Mouse (Mus musculus): ENCODE measurements at regions not wholly inside any gene's neighbourhood (a gene's known extent, or its start where the extent isn't known, plus 50 kb on each side); places are given as distances from the start of the nearest gene placed in this dataset.

GRCm38 (mm10) chr12:90645452-90645851 is 92.8 kb downstream of the Dio2 start:
- TF ChIP-seq EP300 (IDR thresholded peaks at IDR 0.05; ENCODE audit: low read depth) = no peak
- no peak for TF ChIP-seq CTCF (IDR thresholded peaks at IDR 0.05; ENCODE audit: low read depth)
